Mouse (Mus musculus) lung, adult 2 months (tissue): ENCODE data around the gene Atp2a2. TPM values are rescaled to one million over a fixed set of nuclear protein-coding genes. Genes with fewer than 3 reads are reported as not detected.
A peak's percentile ranks its signal among the peaks of the same experiment; 100 is the strongest.
"Not testable (repeated sequence)": the region's sequence is repeated elsewhere in the genome, so short reads cannot be mapped to it uniquely, and the experiment has no call there.

Experiments used
- DNase-seq: peaks from one replicate; pipeline ENCODE4 v3.0.0; 2022
- H3K4me1 ChIP-seq: fragments of 200-500 bp; 2 replicates; pipeline ENCODE4 v1.6.1; 2011; ENCODE audit warnings: low read length; ENCODE audit not compliant: control insufficient read depth, insufficient read depth
- H3K4me3 ChIP-seq: fragments of 200-500 bp; replicated peaks from 2 replicates; pipeline ENCODE3; 2011; ENCODE audit warnings: low read depth, mild to moderate bottlenecking, control low read depth, low read length; ENCODE audit errors: extremely low read depth
- CTCF ChIP-seq: fragments of 200-500 bp; IDR thresholded peaks from 2 replicates; pipeline ENCODE4 v1.5.1; 2011; ENCODE audit warnings: mild to moderate bottlenecking, low read length, control low read depth; ENCODE audit not compliant: insufficient read depth
- POLR2A ChIP-seq: fragments of 200-500 bp; IDR thresholded peaks from 2 replicates; pipeline ENCODE4 v1.6.1; 2011; ENCODE audit warnings: low read depth, mild to moderate bottlenecking, control low read depth, low read length, borderline replicate concordance; ENCODE audit errors: extremely low read depth
- WGBS: fragments of 180-500 bp; shearing (Covaris S2); methylation state at CpG from one replicate; pipeline ENCODE4 v1.1.7; 2018; 5-methylcytosine and 5-hydroxymethylcytosine counted together
- polyA plus RNA-seq: library from polyadenylated mRNA; depleted of rRNA; stranded (reverse); fragments of >200 nt; gene quantifications from 2 replicates; pipeline ENCODE4 v1.2.3, GENCODE M21; 2012

The Atp2a2 gene
- polyA plus RNA-seq, 1 experiment = 126 TPM

DNA sequence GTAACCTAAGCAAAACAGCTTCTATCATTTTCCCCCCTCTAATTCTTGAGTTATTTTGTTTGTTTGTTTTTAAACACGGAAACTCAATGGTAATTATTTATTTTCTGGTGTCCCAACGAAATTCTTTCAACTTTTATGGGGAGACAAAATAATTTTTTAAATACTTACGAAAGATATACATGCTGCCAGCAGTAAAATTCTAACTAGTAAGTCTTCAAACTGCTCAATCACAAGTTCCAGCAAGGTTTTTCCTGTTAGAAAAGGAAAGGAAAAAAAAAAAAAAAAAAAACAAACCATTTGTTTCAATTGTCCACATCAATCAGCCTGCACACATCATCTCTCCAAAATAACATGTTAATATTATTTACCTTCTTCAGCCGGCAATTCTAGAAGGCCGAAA is 1.5 kb downstream of the Atp2a2 start:
- TF ChIP-seq CTCF (no peak), POLR2A (no peak)
- no peak for DNase-seq
- WGBS = 22% methylated on average over 5 of the region's 5 CpGs

DNA sequence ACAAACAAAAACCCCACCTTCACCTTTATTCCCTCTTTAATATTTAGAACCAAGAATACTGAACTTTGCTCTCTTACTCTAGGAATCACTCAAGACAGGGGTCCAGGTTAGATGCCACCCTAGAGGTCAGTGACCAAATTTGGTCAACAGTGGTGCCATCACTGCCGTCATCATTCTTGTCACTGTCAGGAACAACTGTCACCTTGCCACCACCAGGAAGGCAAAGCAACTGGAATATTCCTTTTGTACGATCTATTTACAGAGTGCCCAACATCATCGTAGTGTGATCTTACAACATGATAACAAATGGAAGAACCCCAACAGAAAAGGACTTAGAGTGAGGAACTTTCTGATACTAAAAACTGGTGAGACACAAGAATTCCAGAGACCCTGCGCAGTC is 1.9 kb downstream of the Atp2a2 start:
- Histone ChIP-seq H3K4me3 (no peak overlapping the region), H3K4me1 (peaks cover 12% of the 10 kb centered on the region)
- DNase-seq = no peak
- TF ChIP-seq CTCF (no peak), POLR2A (no peak)
- 38% methylated on average over 4 of the region's 4 CpGs for WGBS

More for the DNA sequence above, 1.5 kb downstream of the Atp2a2 start:
- Histone ChIP-seq H3K4me3 (peak overlapping the region; percentile 96), H3K4me1 (peaks cover 12% of the 10 kb centered on the region)

DNA sequence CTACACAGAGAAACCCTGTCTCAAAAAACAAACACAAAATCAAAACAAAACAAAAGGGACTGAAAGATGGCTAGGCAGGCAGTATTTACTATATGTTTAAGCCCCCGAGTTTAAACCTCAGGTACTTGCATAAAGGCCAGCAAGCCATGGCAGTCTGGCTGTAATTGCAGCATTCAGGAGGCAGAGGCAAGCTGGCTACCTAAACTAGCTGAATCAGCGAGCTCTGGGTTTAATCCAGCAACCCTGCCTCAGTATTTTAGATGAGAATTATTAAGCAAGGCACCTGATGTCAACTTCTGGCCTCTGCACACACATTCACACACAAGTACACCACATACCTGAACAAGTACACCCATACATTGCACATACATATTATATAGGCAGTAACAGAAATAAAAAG is 4.0 kb downstream of the Atp2a2 start:
- Histone ChIP-seq H3K4me3 (no peak overlapping the region), H3K4me1 (peaks cover 12% of the 10 kb centered on the region)
- DNase-seq = no peak
- TF ChIP-seq CTCF (no peak), POLR2A (no peak)
- WGBS = 44% methylated on average over 2 of the region's 2 CpGs

DNA sequence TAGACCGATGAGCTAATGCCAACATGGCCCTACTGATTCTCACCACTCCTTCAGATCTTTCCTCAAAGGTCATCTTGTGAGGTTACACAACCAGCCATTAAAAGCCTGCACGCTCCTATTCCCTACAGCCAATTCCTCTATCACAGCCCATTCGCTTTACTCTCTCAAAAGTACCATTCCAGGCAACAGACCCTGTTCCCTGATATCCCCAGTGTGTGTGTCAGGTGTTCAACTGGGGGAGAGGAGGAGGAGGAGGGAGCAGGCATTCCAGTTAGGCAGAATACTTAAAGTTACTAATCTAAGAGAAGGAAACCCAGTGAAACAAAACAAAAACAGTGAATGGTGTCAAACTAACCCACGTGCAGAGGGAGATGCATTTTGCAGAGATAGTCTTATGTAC is 5.0 kb downstream of the Atp2a2 start:
- DNase-seq = no peak
- 66% methylated on average over 4 of the region's 4 CpGs for WGBS
- TF ChIP-seq POLR2A (no peak), CTCF (no peak)
- H3K4me3 ChIP-seq = no peak overlapping the region
- H3K4me1 ChIP-seq = peaks cover 10% of the 10 kb centered on the region

DNA sequence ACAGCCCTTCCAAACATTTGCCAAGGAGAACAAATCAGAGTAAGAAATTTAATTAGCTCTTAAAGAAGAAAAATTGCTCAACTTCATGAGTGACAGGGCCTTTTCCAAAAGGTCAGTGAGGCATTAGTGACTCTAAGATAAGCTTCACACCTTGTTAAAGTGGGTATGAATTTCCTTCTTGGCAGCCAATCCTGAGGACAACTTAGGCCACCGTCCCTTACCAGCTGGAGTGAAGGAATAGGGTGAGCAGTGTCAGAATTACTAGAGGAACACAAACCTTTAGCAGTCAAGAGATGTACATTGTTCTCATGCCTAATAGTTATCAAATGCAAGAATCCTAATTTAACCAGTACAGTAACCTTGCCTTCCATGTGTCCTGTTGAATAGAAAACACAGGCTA is 7.6 kb downstream of the Atp2a2 start:
- DNase-seq = no peak

DNA sequence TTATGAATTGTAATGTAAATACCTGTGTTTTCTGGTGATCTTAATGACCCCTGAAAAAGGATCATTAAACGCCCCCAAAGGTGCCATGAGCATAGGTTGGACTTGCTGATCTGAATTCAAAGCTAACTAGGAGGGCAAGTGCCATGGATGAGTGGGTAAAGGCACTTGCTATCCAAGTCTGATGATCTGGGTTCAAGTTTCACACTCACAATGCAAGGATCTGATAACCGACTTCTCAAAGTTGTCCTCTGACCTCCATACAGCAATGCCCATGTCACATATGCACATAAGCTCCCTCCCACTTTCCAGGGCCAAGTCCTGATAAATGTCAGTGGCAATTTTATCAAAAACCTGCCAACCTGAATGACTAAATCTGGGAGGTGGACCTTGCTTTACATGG is 9.0 kb downstream of the Atp2a2 start:
- no peak overlapping the region for H3K4me3 ChIP-seq
- TF ChIP-seq CTCF = no peak
- no peak for TF ChIP-seq POLR2A
- 86% methylated on average over 2 of the region's 2 CpGs for WGBS
- no peak for DNase-seq
- H3K4me1 ChIP-seq = peaks cover 5% of the 10 kb centered on the region

More for the DNA sequence above, 7.6 kb downstream of the Atp2a2 start:
- no peak for TF ChIP-seq POLR2A
- peaks cover 6% of the 10 kb centered on the region for H3K4me1 ChIP-seq
- H3K4me3 ChIP-seq = no peak overlapping the region
- 31% methylated on average over 1 of the region's 1 CpGs for WGBS

DNA sequence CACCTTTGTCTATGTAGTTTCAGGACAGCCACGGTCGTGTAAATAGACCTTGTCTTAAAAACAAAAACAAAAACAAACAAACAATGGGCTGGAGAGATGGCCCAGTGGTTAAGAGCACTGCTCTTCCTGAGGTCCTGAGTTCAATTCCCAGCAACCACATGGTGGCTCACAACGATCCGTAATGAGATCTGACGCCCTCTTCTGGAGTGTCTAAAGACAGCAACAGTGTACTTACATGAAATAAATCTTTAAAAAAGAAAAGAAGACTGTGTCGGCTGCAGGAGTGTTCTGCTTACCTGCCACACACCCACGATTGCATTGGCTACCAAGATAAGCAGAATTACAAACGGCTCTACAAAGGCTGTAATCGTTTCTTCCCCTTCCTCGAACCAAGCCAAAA is 10.6 kb downstream of the Atp2a2 start:
- H3K4me3 ChIP-seq = no peak overlapping the region
- WGBS = 86% methylated on average over 10 of the region's 10 CpGs
- DNase-seq = no peak
- H3K4me1 ChIP-seq = peaks cover 3% of the 10 kb centered on the region
- TF ChIP-seq POLR2A = no peak
- no peak for TF ChIP-seq CTCF

DNA sequence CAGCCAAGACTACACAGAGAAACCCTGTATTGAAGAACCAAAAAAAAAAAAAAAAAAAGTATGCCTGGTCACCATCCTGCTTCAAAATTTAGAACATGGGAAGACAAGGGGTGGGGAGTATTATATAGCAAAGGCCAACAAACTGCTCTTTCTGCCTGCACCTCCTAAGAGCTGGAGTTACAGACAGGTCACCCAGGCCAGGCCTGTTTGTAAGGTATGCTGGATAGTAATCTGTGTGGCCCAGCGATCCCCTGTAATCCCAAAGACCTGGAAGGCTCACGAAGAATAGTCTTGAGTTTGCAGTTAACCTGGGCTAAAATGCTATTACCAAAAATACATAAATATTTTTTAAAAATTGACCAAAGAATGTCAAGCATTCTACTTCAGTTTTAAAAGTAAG is 11.9 kb downstream of the Atp2a2 start:
- H3K4me1 ChIP-seq = no peaks in the 10 kb centered on the region; the same call in 1 of the 2 replicates
- WGBS = 95% methylated on average over 2 of the region's 2 CpGs
- no peak for DNase-seq
- H3K4me3 ChIP-seq = no peak overlapping the region
- TF ChIP-seq CTCF (no peak), POLR2A (no peak)

DNA sequence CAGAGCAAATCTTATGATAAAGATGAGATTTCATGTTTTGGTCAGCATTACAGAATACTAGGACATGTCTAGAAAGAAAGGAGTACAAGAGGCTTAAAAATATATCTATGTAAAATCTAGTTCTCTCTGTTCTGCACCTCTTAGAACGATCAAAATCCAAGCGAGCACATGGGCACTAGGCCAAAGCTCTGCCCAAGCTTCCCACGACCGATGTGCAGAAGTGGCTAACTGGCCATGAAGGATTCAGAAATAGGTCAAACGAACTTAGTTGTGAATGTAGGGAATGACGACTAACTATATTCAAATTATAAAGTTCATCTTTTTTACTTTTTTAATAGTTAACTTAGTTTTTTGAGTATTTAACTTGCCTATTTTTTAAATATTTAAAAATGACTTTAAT is 14.2 kb downstream of the Atp2a2 start:
- no peak for TF ChIP-seq POLR2A
- no peak for TF ChIP-seq CTCF
- DNase-seq = no peak
- Histone ChIP-seq H3K4me1 (no peaks in the 10 kb centered on the region), H3K4me3 (no peak overlapping the region)
- 70% methylated on average over 6 of the region's 6 CpGs for WGBS

DNA sequence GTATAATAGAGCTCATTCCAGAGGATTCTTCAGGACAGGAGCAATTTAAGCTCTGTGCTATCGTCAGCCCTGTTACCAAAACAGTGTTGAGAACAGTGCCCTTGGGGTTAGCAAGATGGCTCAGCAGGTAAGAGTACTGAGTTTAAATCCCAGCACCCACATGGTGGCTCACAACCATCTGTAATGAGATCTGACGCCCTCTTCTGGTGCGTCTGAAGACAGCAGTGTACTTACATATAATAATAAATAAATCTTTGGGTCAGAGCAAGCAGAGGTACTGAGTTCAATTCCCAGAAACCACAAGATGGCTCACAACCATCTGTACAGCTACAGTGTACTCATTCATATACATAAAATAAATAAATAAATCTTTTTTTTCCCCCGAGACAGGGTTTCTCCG is 15.8 kb downstream of the Atp2a2 start:
- H3K4me3 ChIP-seq, H3K4me1 ChIP-seq, DNase-seq: not testable (repeated sequence)
- 77% methylated on average over 5 of the region's 5 CpGs for WGBS

DNA sequence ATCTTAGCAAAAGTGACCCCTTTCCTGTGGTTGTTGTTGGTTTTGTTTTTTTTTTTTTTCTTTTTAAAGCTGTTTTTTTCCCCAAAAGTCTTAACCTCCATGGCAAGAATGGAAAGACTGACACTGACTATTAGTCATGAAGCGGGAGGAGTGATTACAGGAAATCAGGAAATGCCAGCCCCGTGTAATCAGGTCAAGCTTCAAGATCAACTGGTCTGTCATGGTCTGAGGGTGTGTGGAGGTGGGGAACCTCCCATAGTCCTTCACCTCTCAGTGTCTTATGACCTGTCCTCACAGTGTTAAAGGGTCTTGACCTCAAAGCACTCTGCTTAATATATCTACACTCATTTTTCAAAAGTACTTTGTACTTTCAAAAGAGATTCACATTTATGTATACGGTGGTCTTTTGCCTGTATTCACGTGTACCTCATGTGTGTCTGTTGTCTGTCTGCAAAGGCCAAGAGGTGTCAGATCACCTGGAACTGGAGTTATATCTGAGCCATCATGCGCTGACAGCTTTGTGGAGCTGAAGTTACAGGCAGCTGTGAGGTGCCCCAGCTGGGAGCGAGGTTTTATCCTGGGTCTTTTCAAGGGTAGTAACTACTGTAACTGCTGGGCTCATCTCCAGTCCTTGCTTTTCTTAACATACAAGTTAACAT is 19.2 kb downstream of the Atp2a2 start:
- no peak for DNase-seq
- WGBS = 75% methylated on average over 6 of the region's 6 CpGs
- no peak for TF ChIP-seq CTCF
- TF ChIP-seq POLR2A = no peak
- H3K4me3 ChIP-seq = no peak overlapping the region
- no peaks in the 10 kb centered on the region for H3K4me1 ChIP-seq
